Mouse (Mus musculus) forebrain, postnatal 0 days (tissue): ENCODE data around the gene Rae1. TPM values are rescaled to one million over a fixed set of nuclear protein-coding genes. Genes with fewer than 3 reads are reported as not detected.
A peak's percentile ranks its signal among the peaks of the same experiment; 100 is the strongest.

Experiments used
- ATAC-seq: fragments of 200-750 bp; cut with Nextera tagmentation; 2 replicates; pipeline ENCODE4 v1.8.0; 2017; ENCODE audit warnings: mild to moderate bottlenecking, moderate library complexity
- DNase-seq: peaks from one replicate; pipeline ENCODE4 v3.0.0-alpha.2; 2015
- H3K27ac ChIP-seq: fragments of 300-500 bp; sonication (generic); 2 replicates; pipeline ENCODE4 v1.5.1; 2014; ENCODE audit warnings: low read depth, mild to moderate bottlenecking, antibody characterized with exemption, low read length, moderate library complexity, mixed read lengths
- H3K27me3 ChIP-seq: fragments of 300-500 bp; sonication (generic); 2 replicates; pipeline ENCODE4 v1.6.1; 2014; ENCODE audit warnings: mild to moderate bottlenecking, low read length, mixed read lengths; ENCODE audit not compliant: insufficient read depth
- H3K36me3 ChIP-seq: fragments of 300-500 bp; sonication (generic); 2 replicates; pipeline ENCODE4 v1.6.1; 2014; ENCODE audit warnings: mild to moderate bottlenecking, moderate library complexity; ENCODE audit not compliant: insufficient read depth
- H3K4me1 ChIP-seq: fragments of 300-500 bp; sonication (generic); 2 replicates; pipeline ENCODE4 v1.6.1; 2014; ENCODE audit warnings: antibody characterized with exemption; ENCODE audit not compliant: insufficient read depth
- H3K4me2 ChIP-seq: fragments of 300-500 bp; sonication (generic); 2 replicates; pipeline ENCODE4 v1.6.1; 2014; ENCODE audit warnings: low read depth, mild to moderate bottlenecking, moderate library complexity
- H3K4me3 ChIP-seq: fragments of 300-500 bp; sonication (generic); 2 replicates; pipeline ENCODE4 v1.5.1; 2014; ENCODE audit warnings: low read depth, low read length, mixed read lengths
- H3K9ac ChIP-seq: fragments of 300-500 bp; sonication (generic); 2 replicates; pipeline ENCODE4 v1.6.1; 2014; ENCODE audit warnings: mild to moderate bottlenecking
- H3K9me3 ChIP-seq: fragments of 300-500 bp; sonication (generic); 2 replicates; pipeline ENCODE4 v1.6.1; 2016; ENCODE audit warnings: low read length
- CTCF ChIP-seq: sonication (generic); IDR thresholded peaks from 2 replicates; pipeline ENCODE4 v1.5.1; 2016; ENCODE audit warnings: antibody characterized with exemption, control low read depth, low read depth
- WGBS: fragments of 180-500 bp; shearing (Covaris S2); extraction: QIAGEN DNeasy Blood & Tissue Kit; methylation state at CpG from one replicate; pipeline ENCODE4 v1.1.7; 2014; 5-methylcytosine and 5-hydroxymethylcytosine counted together
- polyA plus RNA-seq: library from polyadenylated mRNA; unstranded; fragments of >200 nt; fragmentation: Nextera tagmentation; extraction: Ambion mirVana; gene quantifications from 2 replicates; pipeline ENCODE4 v1.2.1, GENCODE M21; 2015
- total RNA-seq: library from RNA; depleted of rRNA; stranded (reverse); fragments of >200 nt; gene quantifications from 2 replicates; pipeline ENCODE4 v1.2.3, GENCODE M21; 2014

Gene Rae1
- total and polyA plus RNA-seq, 2 experiments from 2014 or later = 108 to 150 TPM

DNA sequence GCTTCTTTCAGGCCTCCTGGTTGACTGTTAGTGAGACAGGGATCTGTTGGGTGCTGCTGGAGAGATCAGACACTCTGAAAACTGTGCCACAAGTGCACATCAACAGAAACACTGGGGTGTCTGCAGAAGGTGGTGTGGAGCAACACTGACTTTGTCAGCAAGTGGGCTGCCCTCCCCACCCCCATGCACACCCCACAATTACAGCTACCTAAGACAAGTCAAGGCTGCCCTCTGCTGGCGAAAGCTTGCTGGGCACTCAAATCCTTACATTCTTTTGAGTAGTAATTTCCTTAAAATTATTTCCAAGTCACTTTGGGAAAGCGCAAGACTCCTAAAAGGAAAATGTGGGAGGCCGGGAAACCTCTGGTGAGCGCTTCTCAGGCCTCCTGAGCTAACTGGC, 3.7 kb upstream of the Rae1 start:
- 14% methylated on average over 4 of the region's 4 CpGs for WGBS
- DNase-seq = peak; percentile 87

GRCm38 (mm10) chr2:172997748-172998147, 2.2 kb upstream of the Rae1 start:
- no peaks in the 10 kb centered on the region for H3K27me3 ChIP-seq
- no peak overlapping the region for H3K9ac ChIP-seq
- no peak for TF ChIP-seq CTCF
- no peaks in the 10 kb centered on the region for H3K9me3 ChIP-seq
- ATAC-seq (no peak), DNase-seq (no peak)
- H3K27ac ChIP-seq = no peak overlapping the region
- H3K4me3 ChIP-seq = no peak overlapping the region
- H3K36me3 ChIP-seq = no peaks in the 10 kb centered on the region
- H3K4me1 ChIP-seq = peaks cover 10% of the 10 kb centered on the region
- 74% methylated on average over 11 of the region's 11 CpGs for WGBS
- no peak overlapping the region for H3K4me2 ChIP-seq

More for the DNA sequence above, 3.7 kb upstream of the Rae1 start:
- Histone ChIP-seq H3K4me3 (no peak overlapping the region), H3K27ac (no peak overlapping the region), H3K36me3 (no peaks in the 10 kb centered on the region), H3K9me3 (no peaks in the 10 kb centered on the region), H3K27me3 (no peaks in the 10 kb centered on the region), H3K4me2 (no peak overlapping the region), H3K4me1 (peaks cover 3% of the 10 kb centered on the region), H3K9ac (no peak overlapping the region)
- peak; percentile 94 for TF ChIP-seq CTCF
- ATAC-seq = no peak

DNA sequence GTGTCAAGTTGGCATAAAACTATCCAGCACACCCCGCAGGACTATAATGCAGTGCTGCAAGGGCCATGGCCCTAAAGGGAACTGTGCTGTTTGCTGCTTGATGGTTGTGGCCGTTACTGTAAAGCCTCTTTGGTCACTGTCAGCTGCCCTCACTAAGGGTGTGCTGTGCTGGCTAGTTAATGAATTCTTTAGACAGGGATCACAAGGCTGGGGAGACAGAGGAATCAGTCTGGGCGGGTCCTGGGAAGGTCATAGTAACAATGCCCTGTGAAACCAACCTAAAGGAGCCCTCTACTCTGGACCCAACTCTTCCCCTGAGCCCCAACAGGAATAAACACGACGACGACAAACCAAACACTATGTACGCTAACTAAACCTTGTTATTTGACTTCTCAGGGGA, 1.4 kb upstream of the Rae1 start:
- Histone ChIP-seq H3K4me3 (no peak overlapping the region), H3K27me3 (no peaks in the 10 kb centered on the region), H3K9me3 (no peaks in the 10 kb centered on the region), H3K4me2 (no peak overlapping the region), H3K27ac (no peak overlapping the region), H3K4me1 (peaks cover 10% of the 10 kb centered on the region), H3K9ac (no peak overlapping the region), H3K36me3 (peaks cover 7% of the 10 kb centered on the region)
- no peak for TF ChIP-seq CTCF
- WGBS = 66% methylated on average over 7 of the region's 7 CpGs
- DNase-seq = no peak
- no peak for ATAC-seq

GRCm38 (mm10) chr2:173000285-173000652, 352 bp downstream of the Rae1 start:
- Histone ChIP-seq H3K9me3 (no peaks in the 10 kb centered on the region), H3K27me3 (no peaks in the 10 kb centered on the region), H3K4me3 (peak overlapping the region; percentile 99), H3K4me2 (peak overlapping the region; percentile 77), H3K9ac (peak overlapping the region; percentile 97), H3K4me1 (peaks cover 10% of the 10 kb centered on the region), H3K27ac (peak overlapping the region; percentile 97), H3K36me3 (peaks cover 25% of the 10 kb centered on the region)
- 5% methylated on average over 42 of the region's 42 CpGs for WGBS
- TF ChIP-seq CTCF = no peak
- DNase-seq (no peak), ATAC-seq (peak; percentile 72)

DNA sequence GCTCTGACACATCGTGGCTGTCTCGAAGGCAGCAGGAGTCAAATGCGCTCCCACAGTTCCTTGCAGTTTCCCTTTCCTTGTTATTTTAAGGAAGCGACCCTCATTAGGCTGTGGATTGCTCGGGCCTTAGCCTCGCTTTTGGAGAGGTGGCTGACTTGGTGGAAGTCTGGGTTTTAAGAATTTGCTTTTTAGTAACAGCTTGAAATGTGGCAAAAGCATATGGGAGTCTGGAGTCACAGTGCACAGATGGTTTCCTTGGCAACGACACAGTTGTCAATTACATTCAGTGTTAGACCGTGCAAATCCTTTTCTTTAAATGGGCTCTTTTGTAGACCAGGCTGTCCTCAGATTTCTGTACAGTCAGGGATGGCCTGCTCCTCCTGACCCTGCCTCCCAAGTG, 1.0 kb downstream of the Rae1 start:
- no peaks in the 10 kb centered on the region for H3K27me3 ChIP-seq
- peaks cover 10% of the 10 kb centered on the region for H3K4me1 ChIP-seq
- H3K27ac ChIP-seq = peak overlapping the region; percentile 97
- WGBS = 15% methylated on average over 8 of the region's 8 CpGs
- peak overlapping the region; percentile 77 for H3K4me2 ChIP-seq
- H3K9ac ChIP-seq = peak overlapping the region; percentile 97
- peak overlapping the region; percentile 99 for H3K4me3 ChIP-seq
- H3K36me3 ChIP-seq = peaks cover 31% of the 10 kb centered on the region
- no peak for TF ChIP-seq CTCF
- ATAC-seq = peak; percentile 49
- peak; percentile 79 for DNase-seq
- no peaks in the 10 kb centered on the region for H3K9me3 ChIP-seq

DNA sequence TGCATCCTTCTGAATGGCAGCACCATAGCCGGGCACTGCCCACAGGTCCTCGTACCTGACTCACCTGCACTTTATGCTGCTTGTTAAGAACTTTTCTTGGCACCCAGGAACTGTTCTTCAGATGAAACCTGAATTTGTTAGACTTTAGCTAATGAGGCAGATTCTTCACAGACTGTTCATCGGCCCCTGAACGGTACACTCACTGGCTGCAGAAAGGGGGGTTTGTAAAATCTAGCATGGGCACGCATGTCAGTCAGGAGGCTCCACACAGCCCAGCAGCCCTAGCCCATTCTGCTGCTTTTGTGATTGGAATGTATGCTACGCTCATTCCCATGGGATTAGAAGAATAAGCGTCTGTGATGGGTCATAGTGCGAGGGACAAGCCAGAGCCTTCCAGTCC, 3.8 kb downstream of the Rae1 start:
- ATAC-seq = no peak
- Histone ChIP-seq H3K4me3 (no peak overlapping the region), H3K36me3 (peaks cover 59% of the 10 kb centered on the region), H3K4me1 (peaks cover 10% of the 10 kb centered on the region), H3K9ac (no peak overlapping the region), H3K4me2 (no peak overlapping the region), H3K27ac (no peak overlapping the region), H3K9me3 (no peaks in the 10 kb centered on the region), H3K27me3 (no peaks in the 10 kb centered on the region)
- 92% methylated on average over 8 of the region's 8 CpGs for WGBS
- no peak for DNase-seq
- TF ChIP-seq CTCF = no peak

- ATAC-seq (no peak), DNase-seq (no peak)
- Histone ChIP-seq H3K4me3 (no peak overlapping the region), H3K4me1 (no peaks in the 10 kb centered on the region), H3K27me3 (no peaks in the 10 kb centered on the region), H3K36me3 (peaks cover 98% of the 10 kb centered on the region), H3K4me2 (no peak overlapping the region), H3K27ac (no peak overlapping the region), H3K9ac (no peak overlapping the region), H3K9me3 (no peaks in the 10 kb centered on the region)
- 78% methylated on average over 3 of the region's 3 CpGs for WGBS
- TF ChIP-seq CTCF = no peak
Measured at GRCm38 (mm10) chr2:173010220-173010717, 10.4 kb downstream of the Rae1 start.
